Mouse (Mus musculus) G1E (cell line): ENCODE data around the gene Adgrl2.

Experiments used
- CTCF ChIP-seq: IDR thresholded peaks from 2 replicates; pipeline ENCODE4 v1.5.1; 2012; ENCODE audit warnings: low read depth, low read length, inconsistent platforms, mixed read lengths
- GATA1 ChIP-seq: IDR thresholded peaks from 2 replicates; pipeline ENCODE4 v1.6.1; 2012; ENCODE audit warnings: borderline replicate concordance, low read length, inconsistent platforms, mixed read lengths
- POLR2AphosphoS5 ChIP-seq: IDR thresholded peaks from 2 replicates; pipeline ENCODE4 v1.6.1; 2012; ENCODE audit warnings: low read depth, low read length, inconsistent platforms; ENCODE audit not compliant: insufficient replicate concordance
- TAL1 ChIP-seq: conservative IDR thresholded peaks from 2 replicates; pipeline ENCODE4 v1.6.1; 2012; ENCODE audit warnings: low read depth, low read length, inconsistent platforms, mixed read lengths

GRCm38 (mm10) chr3:148823551-148823950, 166.8 kb downstream of the Adgrl2 start:
- no peak for TF ChIP-seq GATA1
- TF ChIP-seq CTCF, result no peak
- TF ChIP-seq TAL1, result no peak
- no peak for TF ChIP-seq POLR2AphosphoS5
